Mouse (Mus musculus): ENCODE data around the gene Slc5a2. TPM values are rescaled to one million over a fixed set of nuclear protein-coding genes. Genes with fewer than 3 reads are reported as not detected.

The Slc5a2 gene
- polyA plus RNA-seq, 1 experiment, result 1,002 TPM

DNA sequence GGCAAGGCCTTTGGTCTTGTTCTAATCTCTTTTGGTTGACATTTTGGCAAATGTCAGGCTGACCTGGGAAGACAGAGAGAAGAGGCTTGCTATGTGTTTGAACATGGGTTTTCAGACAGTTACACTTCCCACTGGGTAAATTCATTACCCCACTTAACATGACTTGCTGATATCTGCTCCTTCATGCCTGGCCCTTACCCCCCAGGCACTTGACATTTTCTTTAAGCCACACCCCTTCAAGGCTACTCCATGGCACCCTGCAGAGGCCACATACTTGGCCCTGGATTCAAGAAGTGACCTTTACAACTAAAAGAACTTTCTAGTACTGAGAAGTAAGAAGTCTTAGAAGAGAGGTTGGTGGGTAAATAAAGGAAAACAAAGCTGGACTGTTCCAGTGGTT, 42.4 kb downstream of the Slc5a2 start:
- Histone ChIP-seq H3K4me3 (ENCODE audit: insufficient read depth, low read depth, low read length) (no peak overlapping the region), H3K27me3 (replicated peaks; ENCODE audit: control insufficient read depth, insufficient read depth, low read length) (no peaks in the 10 kb centered on the region), H3K36me3 (ENCODE audit: control insufficient read depth, insufficient read depth, low read length) (no peaks in the 10 kb centered on the region), H3K27ac (ENCODE audit: insufficient read depth, low read depth, low read length) (no peak overlapping the region), H3K4me1 (ENCODE audit: control insufficient read depth, insufficient read depth, low read length) (no peaks in the 10 kb centered on the region)
- no peak for DNase-seq
- no peak for TF ChIP-seq CTCF (conservative IDR thresholded peaks at IDR 0.05; ENCODE audit: insufficient read depth, insufficient read length, low read depth, low read length)
- no peak for TF ChIP-seq POLR2A (IDR thresholded peaks at IDR 0.05; ENCODE audit: low read depth, low read length)

DNA sequence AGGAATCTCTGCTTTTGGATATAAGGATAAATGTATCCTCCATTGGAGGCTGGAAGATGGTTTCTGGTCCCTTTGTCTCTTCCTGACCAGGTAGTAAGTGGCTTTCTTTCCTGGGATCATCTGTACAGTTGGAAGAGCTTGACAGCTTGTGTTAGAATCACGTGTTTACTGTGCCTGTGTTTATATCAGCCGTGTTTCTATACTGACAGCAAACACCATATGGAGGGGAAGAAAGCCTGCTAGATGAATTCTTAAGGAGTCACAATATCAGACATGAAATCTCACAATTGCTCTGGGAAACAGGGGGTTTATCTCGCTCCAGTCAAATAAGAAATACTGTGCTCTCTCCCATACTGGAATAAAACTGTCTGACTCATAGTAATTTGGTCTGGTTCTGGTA, 43.8 kb downstream of the Slc5a2 start:
- no peak for DNase-seq
- no peak overlapping the region for H3K27ac ChIP-seq (ENCODE audit: insufficient read depth, low read depth, low read length)
- 59% methylated on average over 3 of the region's 3 CpGs for WGBS
- H3K4me1 ChIP-seq (ENCODE audit: control insufficient read depth, insufficient read depth, low read length), result no peaks in the 10 kb centered on the region
- no peak overlapping the region for H3K4me3 ChIP-seq (ENCODE audit: insufficient read depth, low read depth, low read length)
- H3K36me3 ChIP-seq (ENCODE audit: control insufficient read depth, insufficient read depth, low read length), result no peaks in the 10 kb centered on the region
- TF ChIP-seq POLR2A (IDR thresholded peaks at IDR 0.05; ENCODE audit: low read depth, low read length) (no peak), CTCF (conservative IDR thresholded peaks at IDR 0.05; ENCODE audit: insufficient read depth, insufficient read length, low read depth, low read length) (no peak)
- H3K27me3 ChIP-seq (replicated peaks; ENCODE audit: control insufficient read depth, insufficient read depth, low read length), result no peaks in the 10 kb centered on the region

- 52% methylated on average over 1 of the region's 1 CpGs for WGBS
- no peak for TF ChIP-seq CTCF (conservative IDR thresholded peaks at IDR 0.05; ENCODE audit: insufficient read depth, insufficient read length, low read depth, low read length)
- no peak for TF ChIP-seq POLR2A (IDR thresholded peaks at IDR 0.05; ENCODE audit: low read depth, low read length)
- H3K27ac ChIP-seq (ENCODE audit: insufficient read depth, low read depth, low read length), result no peak overlapping the region
- H3K27me3 ChIP-seq (replicated peaks; ENCODE audit: control insufficient read depth, insufficient read depth, low read length), result no peaks in the 10 kb centered on the region
- no peak for DNase-seq
- no peak overlapping the region for H3K4me3 ChIP-seq (ENCODE audit: insufficient read depth, low read depth, low read length)
- no peaks in the 10 kb centered on the region for H3K4me1 ChIP-seq (ENCODE audit: control insufficient read depth, insufficient read depth, low read length)
- H3K36me3 ChIP-seq (ENCODE audit: control insufficient read depth, insufficient read depth, low read length), result no peaks in the 10 kb centered on the region
Observed at GRCm38 (mm10) chr7:128309776-128310175, 44.3 kb downstream of the Slc5a2 start.

- H3K36me3 ChIP-seq (ENCODE audit: control insufficient read depth, insufficient read depth, low read length), result no peaks in the 10 kb centered on the region
- H3K4me1 ChIP-seq (ENCODE audit: control insufficient read depth, insufficient read depth, low read length), result no peaks in the 10 kb centered on the region
- TF ChIP-seq CTCF (conservative IDR thresholded peaks at IDR 0.05; ENCODE audit: insufficient read depth, insufficient read length, low read depth, low read length) (no peak), POLR2A (IDR thresholded peaks at IDR 0.05; ENCODE audit: low read depth, low read length) (no peak)
- no peak overlapping the region for H3K27ac ChIP-seq (ENCODE audit: insufficient read depth, low read depth, low read length)
- 54% methylated on average over 8 of the region's 8 CpGs for WGBS
- H3K4me3 ChIP-seq (ENCODE audit: insufficient read depth, low read depth, low read length), result no peak overlapping the region
- DNase-seq, result no peak
- H3K27me3 ChIP-seq (replicated peaks; ENCODE audit: control insufficient read depth, insufficient read depth, low read length), result no peaks in the 10 kb centered on the region
Observed at GRCm38 (mm10) chr7:128310229-128310688, 44.8 kb downstream of the Slc5a2 start.

GRCm38 (mm10) chr7:128311263-128311662, 45.8 kb downstream of the Slc5a2 start:
- no peaks in the 10 kb centered on the region for H3K36me3 ChIP-seq (ENCODE audit: control insufficient read depth, insufficient read depth, low read length)
- H3K27me3 ChIP-seq (replicated peaks; ENCODE audit: control insufficient read depth, insufficient read depth, low read length), result no peaks in the 10 kb centered on the region
- WGBS, result 68% methylated on average over 3 of the region's 3 CpGs
- H3K27ac ChIP-seq (ENCODE audit: insufficient read depth, low read depth, low read length), result no peak overlapping the region
- H3K4me1 ChIP-seq (ENCODE audit: control insufficient read depth, insufficient read depth, low read length), result no peaks in the 10 kb centered on the region
- no peak for DNase-seq
- TF ChIP-seq POLR2A (IDR thresholded peaks at IDR 0.05; ENCODE audit: low read depth, low read length) (no peak), CTCF (conservative IDR thresholded peaks at IDR 0.05; ENCODE audit: insufficient read depth, insufficient read length, low read depth, low read length) (no peak)
- no peak overlapping the region for H3K4me3 ChIP-seq (ENCODE audit: insufficient read depth, low read depth, low read length)

DNA sequence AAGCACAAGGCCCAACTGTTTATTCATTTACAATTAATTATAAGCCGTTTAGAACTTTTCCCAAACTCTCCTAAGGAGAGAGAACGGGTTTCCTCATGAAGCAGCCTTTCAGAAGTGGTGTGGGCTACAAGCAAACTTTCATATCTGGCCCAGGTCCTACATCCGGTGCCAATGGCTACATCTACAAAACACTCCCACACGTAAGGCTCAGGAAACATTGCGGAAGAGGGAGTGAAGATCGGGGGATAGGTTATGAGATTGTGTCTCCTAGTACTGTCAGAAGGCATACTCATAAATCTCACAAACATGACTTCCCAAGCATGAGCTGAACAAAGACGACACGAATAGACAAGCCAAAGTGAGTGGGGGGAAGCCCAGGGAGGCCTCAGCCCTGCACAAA, 46.4 kb downstream of the Slc5a2 start:
- Histone ChIP-seq H3K36me3 (ENCODE audit: control insufficient read depth, insufficient read depth, low read length) (no peaks in the 10 kb centered on the region), H3K4me1 (ENCODE audit: control insufficient read depth, insufficient read depth, low read length) (no peaks in the 10 kb centered on the region), H3K4me3 (ENCODE audit: insufficient read depth, low read depth, low read length) (no peak overlapping the region), H3K27ac (ENCODE audit: insufficient read depth, low read depth, low read length) (no peak overlapping the region), H3K27me3 (replicated peaks; ENCODE audit: control insufficient read depth, insufficient read depth, low read length) (no peaks in the 10 kb centered on the region)
- WGBS, result 51% methylated on average over 8 of the region's 8 CpGs
- DNase-seq, result no peak
- no peak for TF ChIP-seq CTCF (conservative IDR thresholded peaks at IDR 0.05; ENCODE audit: insufficient read depth, insufficient read length, low read depth, low read length)
- no peak for TF ChIP-seq POLR2A (IDR thresholded peaks at IDR 0.05; ENCODE audit: low read depth, low read length)

GRCm38 (mm10) chr7:128312375-128313059, 47.1 kb downstream of the Slc5a2 start:
- no peak for DNase-seq
- 77% methylated on average over 13 of the region's 13 CpGs for WGBS
- no peaks in the 10 kb centered on the region for H3K4me1 ChIP-seq (ENCODE audit: control insufficient read depth, insufficient read depth, low read length)
- H3K27me3 ChIP-seq (replicated peaks; ENCODE audit: control insufficient read depth, insufficient read depth, low read length), result no peaks in the 10 kb centered on the region
- TF ChIP-seq CTCF (conservative IDR thresholded peaks at IDR 0.05; ENCODE audit: insufficient read depth, insufficient read length, low read depth, low read length) (no peak), POLR2A (IDR thresholded peaks at IDR 0.05; ENCODE audit: low read depth, low read length) (no peak)
- no peak overlapping the region for H3K27ac ChIP-seq (ENCODE audit: insufficient read depth, low read depth, low read length)
- H3K4me3 ChIP-seq (ENCODE audit: insufficient read depth, low read depth, low read length), result no peak overlapping the region
- H3K36me3 ChIP-seq (ENCODE audit: control insufficient read depth, insufficient read depth, low read length), result no peaks in the 10 kb centered on the region

Data from kidney, adult 2 months (tissue).